Mouse (Mus musculus): ENCODE measurements at regions not wholly inside any gene's neighbourhood (a gene's known extent, or its start where the extent isn't known, plus 50 kb on each side); places are given as distances from the start of the nearest gene placed in this dataset.

- ATAC-seq: no peak
- TF ChIP-seq CTCF (IDR thresholded peaks at IDR 0.05): no peak
- DNase-seq (ENCODE audit: low read depth, low spot score): no peak
- in situ Hi-C loops (cut with MboI; ENCODE audit: low pct_unique_long_range_greater_than_20kb): no loop called here
- peaks cover 13% of the 10 kb centered on the region for H3K27me3 ChIP-seq
- CTCF ChIA-PET: no interaction called here
- POLR2A ChIA-PET: no interaction called here
Measured at GRCm38 (mm10) chr7:68945886-68946863, 197.1 kb upstream of the Arrdc4 start.

DNA sequence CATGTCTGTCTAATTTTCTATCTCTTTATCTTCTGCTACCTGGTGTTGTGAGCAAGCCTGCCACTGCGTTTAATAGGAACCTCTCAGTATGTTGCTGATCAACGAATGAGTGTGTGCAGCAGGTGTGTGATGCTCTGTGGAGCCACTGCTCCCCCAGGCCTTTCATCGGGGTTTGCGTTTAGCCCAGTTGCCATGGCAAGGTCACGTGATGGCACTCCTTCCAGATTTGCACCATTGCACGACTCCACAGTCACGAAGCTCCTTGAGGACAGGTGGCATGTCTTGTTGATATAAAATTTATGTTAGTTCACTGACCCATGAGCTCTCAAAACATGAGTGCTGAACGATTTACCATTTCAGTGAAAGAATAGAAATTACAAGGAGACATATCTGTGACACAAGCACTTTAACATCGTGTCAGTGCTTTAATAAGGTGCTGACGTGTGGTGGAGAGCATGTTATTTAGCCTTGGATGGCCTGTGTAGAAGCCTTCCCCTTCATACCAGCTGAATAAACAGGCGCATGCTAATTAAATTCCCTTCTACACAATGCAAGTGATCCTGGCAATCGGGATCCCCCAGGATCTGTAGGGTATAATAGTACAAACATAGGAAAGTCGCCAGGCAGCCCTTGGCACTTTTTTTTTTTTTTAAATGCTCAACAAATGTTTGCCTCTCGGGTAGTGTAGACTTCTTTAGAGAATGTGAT lies 181.7 kb upstream of the Arrdc4 start:
- in situ Hi-C loops (cut with MboI; ENCODE audit: low pct_unique_long_range_greater_than_20kb): no loop called here
- ATAC-seq (no peak), DNase-seq (ENCODE audit: low read depth, low spot score) (no peak)
- ChIA-PET POLR2A (no interaction called here), CTCF (no interaction called here)
- no peak for TF ChIP-seq CTCF (IDR thresholded peaks at IDR 0.05)
- H3K27me3 ChIP-seq: peaks cover 26% of the 10 kb centered on the region

- H3K27me3 ChIP-seq: peaks cover 26% of the 10 kb centered on the region
- ChIA-PET CTCF (interaction anchor here (1.0 kb wide), 1 partner anchor 15 kb away, joined by 3 read pairs; no protein-coding TSS in a partner anchor), POLR2A (no interaction called here)
Measured at GRCm38 (mm10) chr7:68929669-68930068, 180.6 kb upstream of the Arrdc4 start.

DNA sequence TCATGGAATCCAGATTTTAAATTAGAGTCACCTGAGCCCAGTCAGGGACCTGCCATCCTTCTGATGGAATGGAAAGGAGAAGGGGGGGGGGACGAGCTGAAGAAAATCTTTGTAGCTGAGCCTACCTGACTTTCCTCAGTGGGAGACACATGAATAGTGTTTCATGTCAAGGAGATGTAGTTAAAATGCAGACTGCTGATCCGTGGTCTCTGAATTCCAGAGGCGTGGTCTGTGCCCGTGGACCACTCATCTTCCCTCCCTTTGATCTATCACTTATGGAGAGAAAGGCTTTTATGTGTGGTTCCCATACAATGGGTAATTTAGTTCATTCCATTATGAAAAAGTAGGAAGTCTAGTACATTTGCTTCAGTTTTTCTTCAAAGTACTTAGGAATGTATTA lies 176.6 kb upstream of the Arrdc4 start:
- ATAC-seq (no peak), DNase-seq (ENCODE audit: low read depth, low spot score) (no peak)
- H3K27me3 ChIP-seq: peaks cover 26% of the 10 kb centered on the region
- no peak for TF ChIP-seq CTCF (IDR thresholded peaks at IDR 0.05)
- CTCF ChIA-PET: no interaction called here
- in situ Hi-C loops (cut with MboI; ENCODE audit: low pct_unique_long_range_greater_than_20kb): no loop called here
- POLR2A ChIA-PET: no interaction called here

More at GRCm38 (mm10) chr7:68929669-68930068, 180.6 kb upstream of the Arrdc4 start:
- no peak for DNase-seq (ENCODE audit: low read depth, low spot score)
- in situ Hi-C loops (cut with MboI; ENCODE audit: low pct_unique_long_range_greater_than_20kb): no loop called here
- no peak for ATAC-seq
- no peak for TF ChIP-seq CTCF (IDR thresholded peaks at IDR 0.05)

DNA sequence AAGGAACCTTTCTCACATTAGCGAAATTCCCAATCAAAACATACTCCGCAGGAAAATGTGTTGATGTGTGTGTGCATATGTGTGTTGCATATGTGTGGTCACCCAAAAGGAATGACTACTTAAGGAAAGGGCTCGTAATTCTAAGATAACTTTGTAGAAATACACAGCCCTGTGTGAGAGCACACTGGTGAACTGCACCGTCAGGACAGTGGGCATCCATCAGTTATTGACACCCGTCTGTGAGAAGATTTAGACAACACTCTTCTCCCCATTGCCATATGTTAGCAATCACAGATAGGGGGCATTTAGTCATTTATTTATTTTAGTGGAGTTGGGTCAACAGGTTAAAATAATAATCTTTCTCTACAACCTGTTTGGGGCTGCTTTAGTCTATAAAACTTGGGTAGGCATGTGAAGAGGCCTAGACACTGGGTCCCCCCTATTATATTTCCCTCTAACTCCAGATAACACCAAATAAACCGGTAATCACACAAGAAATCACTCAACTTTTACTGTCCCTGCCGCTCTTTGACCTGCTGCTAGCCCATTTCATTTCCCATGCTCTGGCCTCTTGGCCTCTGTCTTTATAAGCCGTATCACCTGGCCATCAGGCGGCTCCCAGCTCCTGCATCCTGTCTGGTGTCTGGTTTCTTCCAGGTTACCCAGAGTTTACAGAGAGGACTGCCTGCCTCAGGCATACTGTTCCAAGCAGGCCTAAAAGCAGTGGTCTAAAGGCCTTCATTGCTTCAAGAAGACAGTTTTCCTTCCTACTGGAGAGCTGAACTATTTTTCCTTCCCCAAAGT lies 169.8 kb upstream of the Arrdc4 start:
- CTCF ChIA-PET: no interaction called here

GRCm38 (mm10) chr7:68917876-68918200 lies 168.8 kb upstream of the Arrdc4 start:
- POLR2A ChIA-PET: no interaction called here
- DNase-seq (ENCODE audit: low read depth, low spot score) (no peak), ATAC-seq (no peak)
- no peak for TF ChIP-seq CTCF (IDR thresholded peaks at IDR 0.05)
- H3K27me3 ChIP-seq: peaks cover 16% of the 10 kb centered on the region
- in situ Hi-C loops (cut with MboI; ENCODE audit: low pct_unique_long_range_greater_than_20kb): no loop called here
- CTCF ChIA-PET: no interaction called here

More for the DNA sequence above, 169.8 kb upstream of the Arrdc4 start:
- peaks cover 9% of the 10 kb centered on the region for H3K27me3 ChIP-seq
- TF ChIP-seq CTCF (IDR thresholded peaks at IDR 0.05): no peak
- ATAC-seq (no peak), DNase-seq (ENCODE audit: low read depth, low spot score) (no peak)
- in situ Hi-C loops (cut with MboI; ENCODE audit: low pct_unique_long_range_greater_than_20kb): no loop called here
- POLR2A ChIA-PET: no interaction called here

DNA sequence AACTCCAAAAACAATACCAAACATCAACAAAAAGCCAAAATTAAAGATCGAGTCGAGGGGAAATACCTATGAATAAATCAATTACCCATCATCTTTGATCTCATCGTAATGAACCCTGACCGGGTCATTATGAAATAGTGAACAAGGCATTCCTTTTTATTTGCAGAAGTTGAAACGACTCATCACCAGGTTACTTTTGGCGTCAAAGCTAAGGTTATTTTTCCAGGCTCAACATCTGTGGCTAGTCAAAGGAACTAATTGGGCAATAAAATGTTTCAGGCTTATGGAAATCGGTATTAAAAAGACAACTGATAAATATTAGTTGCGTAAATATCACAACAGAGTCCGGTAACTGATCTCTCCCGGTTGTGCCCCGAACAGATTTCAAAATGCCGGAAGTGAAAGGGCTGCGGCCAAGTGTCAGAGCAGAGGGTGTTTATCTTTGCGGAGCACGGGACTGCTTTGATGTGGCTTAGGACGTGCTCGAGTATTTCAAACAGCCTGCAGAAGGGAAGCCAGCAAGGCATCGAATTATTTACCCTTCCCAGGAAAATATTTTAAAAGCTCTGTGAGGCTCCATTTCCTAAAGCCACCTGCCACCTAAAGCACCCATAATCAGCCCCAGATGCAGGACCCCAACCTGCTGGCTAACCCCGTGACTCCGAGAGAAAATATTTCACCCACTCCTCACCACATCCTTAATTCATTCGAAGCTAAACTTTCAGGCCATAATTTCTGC lies 168.3 kb upstream of the Arrdc4 start:
- ChIA-PET CTCF (no interaction called here), POLR2A (no interaction called here)
- no peak for TF ChIP-seq CTCF (IDR thresholded peaks at IDR 0.05)
- H3K27me3 ChIP-seq: peaks cover 17% of the 10 kb centered on the region
- in situ Hi-C loops (cut with MboI; ENCODE audit: low pct_unique_long_range_greater_than_20kb): no loop called here
- ATAC-seq: no peak
- DNase-seq (ENCODE audit: low read depth, low spot score): no peak

GRCm38 (mm10) chr7:68915976-68916375 lies 166.9 kb upstream of the Arrdc4 start:
- in situ Hi-C loops (cut with MboI; ENCODE audit: low pct_unique_long_range_greater_than_20kb): no loop called here
- no peak for ATAC-seq
- POLR2A ChIA-PET: no interaction called here
- no peak for TF ChIP-seq CTCF (IDR thresholded peaks at IDR 0.05)
- peaks cover 17% of the 10 kb centered on the region for H3K27me3 ChIP-seq
- DNase-seq (ENCODE audit: low read depth, low spot score): no peak
- CTCF ChIA-PET: no interaction called here

- ATAC-seq: no peak
- DNase-seq (ENCODE audit: low read depth, low spot score): no peak
- ChIA-PET CTCF (no interaction called here), POLR2A (no interaction called here)
- in situ Hi-C loops (cut with MboI; ENCODE audit: low pct_unique_long_range_greater_than_20kb): no loop called here
- no peak for TF ChIP-seq CTCF (IDR thresholded peaks at IDR 0.05)
- H3K27me3 ChIP-seq: peaks cover 17% of the 10 kb centered on the region
Measured at GRCm38 (mm10) chr7:68914344-68914743, 165.3 kb upstream of the Arrdc4 start.

- ATAC-seq (no peak), DNase-seq (ENCODE audit: low read depth, low spot score) (no peak)
- peaks cover 14% of the 10 kb centered on the region for H3K27me3 ChIP-seq
- ChIA-PET POLR2A (no interaction called here), CTCF (no interaction called here)
- no peak for TF ChIP-seq CTCF (IDR thresholded peaks at IDR 0.05)
- in situ Hi-C loops (cut with MboI; ENCODE audit: low pct_unique_long_range_greater_than_20kb): no loop called here
Measured at GRCm38 (mm10) chr7:68911989-68912655, 163.1 kb upstream of the Arrdc4 start.

Data from Patski (cell line).